Mouse (Mus musculus): ENCODE measurements around the gene Rarg. TPM values are rescaled to one million over a fixed set of nuclear protein-coding genes. Genes with fewer than 3 reads are reported as not detected.
"Not testable (repeated sequence)": the region's sequence is repeated elsewhere in the genome, so short reads cannot be mapped to it uniquely, and the experiment has no call there.

Rarg gene
- polyA plus RNA-seq, 1 experiment from 2014 or later: 32.0 TPM

- no peak for ATAC-seq
- in situ Hi-C loops (cut with MboI; ENCODE audit: low pct_unique_long_range_greater_than_20kb): loop anchor here (5.0 kb wide), 1 partner anchor 34 kb away; the partner anchor contains the start of gene Gm9918
- H3K27me3 ChIP-seq: no peaks in the 10 kb centered on the region
- ChIA-PET POLR2A (interaction anchor here (0.5 to 1.3 kb wide), 2 partner anchors 17 to 40 kb away, joined by 3 to 4 read pairs; partner anchors contain the start of gene Mfsd5), CTCF (interaction anchor here (0.6 to 2.2 kb wide), 3 partner anchors 40 to 72 kb away, joined by 3 to 8 read pairs (median 5); partner anchors contain the start of gene Mfsd5)
- DNase-seq (ENCODE audit: low read depth, low spot score): no peak
- TF ChIP-seq CTCF (IDR thresholded peaks at IDR 0.05): no peak
Observed at GRCm38 (mm10) chr15:102238543-102239259, 18.6 kb downstream of the Rarg start.

GRCm38 (mm10) chr15:102235371-102236027 lies 21.8 kb downstream of the Rarg start:
- ATAC-seq (peak; percentile 12), DNase-seq (ENCODE audit: low read depth, low spot score) (no peak)
- no peak for TF ChIP-seq CTCF (IDR thresholded peaks at IDR 0.05)
- ChIA-PET CTCF (interaction anchor here (0.8 to 1.6 kb wide), 3 partner anchors 11 to 79 kb away, joined by 3 to 4 read pairs (median 3); no protein-coding TSS in a partner anchor), POLR2A (interaction anchor here (0.6 to 1.8 kb wide), 2 partner anchors 10 to 83 kb away, joined by 5 to 6 read pairs; no protein-coding TSS in a partner anchor)
- in situ Hi-C loops (cut with MboI; ENCODE audit: low pct_unique_long_range_greater_than_20kb): loop anchor here (5.0 kb wide), 1 partner anchor 37 kb away; the partner anchor contains the start of gene Gm9918
- no peaks in the 10 kb centered on the region for H3K27me3 ChIP-seq

- no peaks in the 10 kb centered on the region for H3K27me3 ChIP-seq
- DNase-seq (ENCODE audit: low read depth, low spot score) (no peak), ATAC-seq (no peak)
- in situ Hi-C loops (cut with MboI; ENCODE audit: low pct_unique_long_range_greater_than_20kb): no loop called here
- ChIA-PET CTCF (no interaction called here), POLR2A (no interaction called here)
- no peak for TF ChIP-seq CTCF (IDR thresholded peaks at IDR 0.05)
Observed at GRCm38 (mm10) chr15:102233896-102234295, 23.4 kb downstream of the Rarg start.

- in situ Hi-C loops (cut with MboI; ENCODE audit: low pct_unique_long_range_greater_than_20kb): no loop called here
- DNase-seq (ENCODE audit: low read depth, low spot score) (no peak), ATAC-seq (no peak)
- TF ChIP-seq CTCF (IDR thresholded peaks at IDR 0.05): no peak
- H3K27me3 ChIP-seq: no peaks in the 10 kb centered on the region
- ChIA-PET CTCF (interaction anchor here (1.0 kb wide), 1 partner anchor 9 kb away, joined by 5 read pairs; no protein-coding TSS in a partner anchor), POLR2A (interaction anchor here (0.8 kb wide), 1 partner anchor 52 kb away, joined by 3 read pairs; no protein-coding TSS in a partner anchor)
Observed at GRCm38 (mm10) chr15:102232764-102233163, 24.6 kb downstream of the Rarg start.

- no peak for ATAC-seq
Observed at GRCm38 (mm10) chr15:102231748-102232147, 25.6 kb downstream of the Rarg start, which contains the start of gene Itgb7. TSS of gene Itgb7 (minus strand) at chr15:102231944.

GRCm38 (mm10) chr15:102230408-102231321 lies 26.7 kb downstream of the Rarg start:
- no peaks in the 10 kb centered on the region for H3K27me3 ChIP-seq
- POLR2A ChIA-PET: no interaction called here
- in situ Hi-C loops (cut with MboI; ENCODE audit: low pct_unique_long_range_greater_than_20kb): no loop called here
- no peak for DNase-seq (ENCODE audit: low read depth, low spot score)
- CTCF ChIA-PET: interaction anchor here (1.6 kb wide), 1 partner anchor 53 kb away, joined by 3 read pairs; no protein-coding TSS in a partner anchor
- peak; percentile 9 for ATAC-seq
- TF ChIP-seq CTCF (IDR thresholded peaks at IDR 0.05): no peak

More at GRCm38 (mm10) chr15:102231748-102232147, 25.6 kb downstream of the Rarg start, which contains the start of gene Itgb7:
- no peak for DNase-seq (ENCODE audit: low read depth, low spot score)
- no peaks in the 10 kb centered on the region for H3K27me3 ChIP-seq
- ChIA-PET CTCF (no interaction called here), POLR2A (interaction anchor here (0.8 kb wide), 1 partner anchor 53 kb away, joined by 3 read pairs; no protein-coding TSS in a partner anchor)
- no peak for TF ChIP-seq CTCF (IDR thresholded peaks at IDR 0.05)
- in situ Hi-C loops (cut with MboI; ENCODE audit: low pct_unique_long_range_greater_than_20kb): no loop called here

- ChIA-PET POLR2A (interaction anchor here (2.4 kb wide), 1 partner anchor 10 kb away, joined by 6 read pairs; no protein-coding TSS in a partner anchor), CTCF (interaction anchor here (0.7 to 7.3 kb wide), 4 partner anchors 20 to 89 kb away, joined by 3 to 71 read pairs (median 31); partner anchors contain the start of genes Csad, Spryd3 and Zfp740)
- DNase-seq (ENCODE audit: low read depth, low spot score); in situ Hi-C loops (cut with MboI; ENCODE audit: low pct_unique_long_range_greater_than_20kb); H3K27me3 ChIP-seq; ATAC-seq: not testable (repeated sequence)
Observed at GRCm38 (mm10) chr15:102225619-102226018, 31.7 kb downstream of the Rarg start.

- ATAC-seq (no peak), DNase-seq (ENCODE audit: low read depth, low spot score) (no peak)
- ChIA-PET CTCF (interaction anchor here (0.7 to 7.3 kb wide), 17 partner anchors 8 to 118 kb away, joined by 3 to 71 read pairs (median 5); partner anchors contain the start of genes Csad, Spryd3 and Zfp740), POLR2A (interaction anchor here (0.9 to 2.4 kb wide), 6 partner anchors 9 to 47 kb away, joined by 3 to 6 read pairs (median 4); partner anchors contain the start of gene Zfp740)
- TF ChIP-seq CTCF (IDR thresholded peaks at IDR 0.05): no peak
- H3K27me3 ChIP-seq: no peaks in the 10 kb centered on the region
- in situ Hi-C loops (cut with MboI; ENCODE audit: low pct_unique_long_range_greater_than_20kb): loop anchor here (5.0 kb wide), 2 partner anchors 48 to 108 kb away; no protein-coding TSS in a partner anchor
Observed at GRCm38 (mm10) chr15:102224992-102225617, 32.2 kb downstream of the Rarg start.
